Mouse (Mus musculus): Measurements from ENCODE around the gene Trhde.

Gene Trhde

DNA sequence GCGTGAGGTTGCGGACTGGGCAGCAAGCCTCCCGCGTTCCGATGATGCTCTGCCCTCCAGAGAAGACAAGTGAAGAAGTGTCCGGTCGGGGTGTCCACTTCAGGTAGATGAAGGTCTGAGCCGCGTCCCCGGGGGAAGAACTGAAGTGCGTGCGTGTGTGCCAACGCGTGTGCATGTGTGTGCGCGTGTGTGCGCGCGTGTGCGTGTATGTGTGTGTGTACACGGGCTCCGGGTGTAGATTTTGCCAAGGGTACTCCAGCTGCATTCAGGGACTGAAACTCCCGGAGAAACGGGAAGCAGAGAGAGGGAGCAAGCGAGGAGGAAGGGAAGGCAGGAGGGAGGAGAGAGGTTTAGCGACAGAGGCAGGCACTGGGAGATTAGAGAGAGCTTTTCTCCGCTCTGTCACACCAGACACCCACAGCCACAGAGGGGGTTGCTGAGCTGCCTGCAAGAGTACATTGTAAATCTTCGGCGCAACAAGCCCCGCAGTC lies at the start of gene Trhde:
Trhde (minus strand) TSS at position 147 of the 491 bp plus-strand sequence.
- in situ Hi-C loops (cut with MboI, MseI), result no loop called here

DNA sequence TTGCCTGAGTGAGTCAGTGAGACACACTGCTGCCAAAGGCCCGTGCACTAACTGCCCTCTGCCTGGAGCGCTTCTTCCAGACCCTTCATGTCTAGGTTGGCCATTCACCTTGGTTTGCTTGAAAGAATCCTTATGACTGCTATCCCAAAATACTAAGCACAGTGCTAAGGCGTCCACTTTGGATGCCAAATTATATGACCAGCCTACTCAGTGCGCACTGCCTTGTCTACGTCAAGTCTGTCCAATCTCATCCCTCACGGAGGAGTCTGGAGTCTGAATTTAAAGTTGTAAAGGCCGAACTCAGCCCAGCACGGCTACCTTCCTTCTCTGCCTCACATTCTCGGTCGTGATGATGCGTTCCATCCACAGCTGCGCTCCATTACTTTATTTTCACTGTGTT lies 39.9 kb upstream of the Trhde start:
- in situ Hi-C loops (cut with MboI, MseI), result no loop called here

GRCm38 (mm10) chr10:114841440-114841839 lies 39.3 kb upstream of the Trhde start:
- in situ Hi-C loops (cut with MboI, MseI), result no loop called here

DNA sequence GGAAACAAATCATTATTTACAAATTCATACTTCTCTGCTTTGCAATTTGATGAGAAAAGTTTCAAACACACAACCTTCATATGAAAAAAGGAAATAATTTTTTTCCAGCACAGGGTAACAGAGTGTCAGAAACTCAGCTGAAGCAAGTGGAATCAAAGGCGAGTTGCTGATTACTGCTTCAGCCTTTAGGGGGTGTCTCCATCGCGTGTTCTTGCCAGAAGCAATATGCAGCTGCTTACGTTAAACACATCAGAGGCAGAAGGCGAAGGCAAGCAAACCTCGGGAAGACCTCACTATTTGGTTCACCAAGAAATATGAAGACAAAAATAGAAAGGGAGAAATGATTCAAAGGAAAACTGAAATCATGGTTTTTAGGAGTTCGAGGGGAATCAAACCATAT lies 29.2 kb upstream of the Trhde start:
- in situ Hi-C loops (cut with MboI, MseI), result no loop called here

DNA sequence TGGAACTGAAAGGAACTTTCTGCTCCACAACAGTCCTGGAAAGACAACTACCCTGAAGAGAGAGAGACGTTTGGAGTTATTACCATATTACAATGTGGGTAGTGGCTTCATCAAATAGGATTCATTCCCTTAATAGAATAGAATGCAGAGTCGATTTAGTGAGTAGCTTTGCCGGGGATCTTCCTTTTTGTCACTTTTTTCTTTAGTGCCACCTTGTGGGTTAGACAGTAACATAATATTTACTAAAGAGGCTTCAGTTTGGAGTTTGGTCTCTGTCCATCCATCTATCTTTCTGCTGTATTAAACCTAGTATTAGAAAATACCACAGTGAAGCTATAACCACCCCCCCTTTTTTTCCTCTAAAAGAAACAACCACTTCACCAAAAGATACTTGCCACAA lies 6.7 kb upstream of the Trhde start:
- in situ Hi-C loops (cut with MboI, MseI), result no loop called here

GRCm38 (mm10) chr10:114805884-114806283 lies 3.8 kb upstream of the Trhde start:
- in situ Hi-C loops (cut with MboI, MseI), result no loop called here

DNA sequence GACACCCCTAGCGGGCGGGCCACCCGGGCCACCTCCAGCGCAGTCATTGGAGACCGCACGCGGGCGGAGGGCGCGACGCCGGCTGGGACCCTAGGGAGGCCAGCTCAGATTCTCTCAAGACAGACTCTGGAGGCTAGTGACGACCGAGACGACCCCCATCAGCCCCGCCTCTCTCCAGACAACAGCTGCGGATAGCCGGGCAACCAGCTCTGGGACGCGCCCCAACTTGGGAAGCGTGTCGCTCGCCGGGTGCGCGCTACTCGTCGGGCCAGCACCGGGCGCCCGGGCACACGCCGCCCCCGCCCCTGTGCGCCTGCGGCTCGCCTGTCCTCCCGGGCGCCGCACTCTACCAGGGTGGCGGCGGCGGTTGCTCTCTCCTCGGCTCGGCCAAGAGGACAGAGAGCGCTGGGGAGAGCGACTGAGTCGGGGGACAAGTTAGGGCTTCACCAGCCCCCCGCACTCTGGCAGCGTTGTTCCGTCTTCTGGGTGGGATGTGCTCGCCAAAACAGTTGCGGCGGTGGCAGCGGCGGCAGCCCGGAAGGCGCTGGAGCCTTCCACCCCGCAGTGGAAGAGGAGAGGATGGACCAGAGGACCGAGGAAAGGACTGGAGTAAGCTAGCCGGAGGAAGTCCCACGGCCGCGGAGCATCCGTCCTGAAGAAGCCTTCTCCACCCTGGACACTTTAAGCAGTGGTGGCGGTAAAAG lies 498 bp downstream of the Trhde start:
- in situ Hi-C loops (cut with MboI, MseI), result no loop called here

DNA sequence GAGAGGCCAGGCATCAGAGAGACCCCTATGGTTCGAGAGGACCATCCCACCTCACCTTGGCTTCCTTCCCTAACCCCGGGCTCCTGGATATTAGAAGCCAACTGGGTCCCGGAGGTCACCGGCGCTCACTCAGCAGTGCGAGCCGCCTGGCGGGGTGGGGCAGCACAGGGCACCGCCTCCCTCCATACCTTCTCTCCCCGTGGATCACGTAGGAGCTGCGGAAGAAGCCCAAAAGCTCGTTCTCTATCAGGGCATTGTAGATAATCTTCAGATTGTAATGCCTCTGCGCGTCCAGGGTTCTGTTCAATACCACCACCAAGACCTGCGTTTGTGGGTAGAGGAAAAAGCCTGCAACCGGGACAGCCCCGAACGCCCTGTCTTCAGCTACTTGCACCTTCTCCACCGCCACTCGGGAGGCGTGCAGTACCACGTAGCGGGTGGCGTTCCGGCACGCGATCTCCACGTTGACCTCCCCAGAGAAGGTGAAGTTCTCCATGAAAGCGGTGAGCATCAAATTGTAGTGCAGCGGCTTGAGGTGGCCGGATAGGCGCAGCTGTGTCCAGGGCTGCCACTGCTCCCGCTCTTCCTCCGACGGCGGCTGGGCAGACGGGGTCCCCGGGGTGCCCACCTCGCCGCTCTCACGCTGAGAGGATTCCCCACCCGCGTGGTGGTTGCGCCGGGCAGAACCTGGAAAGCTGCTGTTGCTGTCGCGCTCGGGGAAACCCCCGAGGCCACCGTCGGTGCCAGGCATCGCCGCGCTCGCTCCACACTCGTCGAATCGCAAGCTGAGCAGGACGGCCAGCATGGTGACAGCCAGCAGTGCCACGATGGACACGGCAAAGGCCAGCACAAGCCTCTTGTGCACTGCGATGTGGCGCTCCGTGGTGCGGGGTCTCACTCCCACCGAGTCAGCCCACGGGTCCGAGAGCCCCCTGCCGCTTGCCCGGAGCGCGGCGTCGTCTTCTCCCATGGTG lies 1.5 kb downstream of the Trhde start:
- in situ Hi-C loops (cut with MboI, MseI), result no loop called here

- in situ Hi-C loops (cut with MboI, MseI), result no loop called here
Measured at GRCm38 (mm10) chr10:114799481-114799880, 2.6 kb downstream of the Trhde start.

DNA sequence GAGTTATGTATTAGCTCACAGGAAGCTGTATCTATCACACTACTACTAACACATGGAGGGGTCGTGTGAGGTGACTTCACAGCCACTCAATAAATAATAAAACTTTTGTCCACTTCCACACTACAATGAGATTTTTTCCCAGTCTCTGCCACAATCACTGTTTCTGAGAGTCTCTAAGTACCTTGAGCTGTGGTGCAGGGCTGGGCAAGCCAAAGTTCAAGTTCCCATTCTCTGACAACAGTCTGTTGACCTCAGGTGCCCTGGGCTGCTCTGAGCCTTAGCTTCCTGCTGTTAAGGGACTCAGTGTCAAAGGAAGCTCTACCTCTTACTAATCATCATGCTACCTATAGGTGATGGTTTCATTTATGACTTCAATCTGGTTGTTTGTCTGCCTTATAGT lies 3.3 kb downstream of the Trhde start:
- in situ Hi-C loops (cut with MboI, MseI), result no loop called here

GRCm38 (mm10) chr10:114798218-114798617 lies 3.9 kb downstream of the Trhde start:
- in situ Hi-C loops (cut with MboI, MseI), result no loop called here

DNA sequence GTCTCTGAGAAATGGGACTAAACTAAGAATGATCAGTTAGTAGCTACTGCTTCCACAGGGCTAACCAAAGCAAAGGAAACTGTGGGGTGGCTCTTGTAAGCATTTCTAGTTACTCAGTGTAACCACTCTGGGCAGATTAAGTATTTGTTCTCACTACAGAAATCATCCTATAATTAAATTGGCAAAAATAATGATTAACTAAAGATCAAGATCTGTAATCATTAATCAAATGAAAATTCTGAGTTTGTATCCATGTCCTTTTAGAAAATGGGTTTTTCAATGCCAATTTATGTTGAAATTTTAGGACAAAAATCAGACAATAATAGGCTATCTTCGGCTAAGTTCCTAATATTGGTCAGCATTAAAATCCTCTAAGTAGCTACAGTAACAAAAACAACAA lies 4.4 kb downstream of the Trhde start:
- in situ Hi-C loops (cut with MboI, MseI), result no loop called here

GRCm38 (mm10) chr10:114796872-114797271 lies 5.2 kb downstream of the Trhde start:
- in situ Hi-C loops (cut with MboI, MseI), result no loop called here

- in situ Hi-C loops (cut with MboI, MseI), result no loop called here
Measured at GRCm38 (mm10) chr10:114794214-114794613, 7.9 kb downstream of the Trhde start.

- in situ Hi-C loops (cut with MboI, MseI), result loop anchor here in 1 of 2 experiments (10.0 kb wide), 1 partner anchor 1271 kb away; no protein-coding TSS in a partner anchor
Measured at GRCm38 (mm10) chr10:114765914-114766313, 36.2 kb downstream of the Trhde start.

GRCm38 (mm10) chr10:114762125-114762524 lies 40.0 kb downstream of the Trhde start:
- in situ Hi-C loops (cut with MboI, MseI), result loop anchor here in 1 of 2 experiments (10.0 kb wide), 1 partner anchor 1267 kb away; no protein-coding TSS in a partner anchor

- in situ Hi-C loops (cut with MboI, MseI), result no loop called here
Measured at GRCm38 (mm10) chr10:114759240-114759639, 42.9 kb downstream of the Trhde start.

DNA sequence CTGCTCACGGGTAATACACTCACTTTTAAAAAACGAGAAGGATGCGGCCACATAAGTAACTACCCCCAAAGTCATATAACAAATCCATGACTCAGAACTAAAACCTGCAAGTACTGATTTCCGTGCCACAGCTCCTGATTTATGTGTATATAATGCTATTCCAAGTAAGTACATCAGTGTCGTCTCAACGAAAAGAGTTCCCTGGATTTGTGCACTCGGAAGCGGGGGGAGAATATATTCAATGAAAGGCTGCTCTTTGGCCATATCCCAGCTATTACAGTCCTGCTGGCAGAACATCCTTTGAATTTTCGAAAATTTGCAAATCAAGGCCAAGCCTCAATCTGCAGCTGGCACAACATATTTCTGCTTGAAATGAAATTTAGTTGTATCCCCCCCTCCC lies 43.5 kb downstream of the Trhde start:
- in situ Hi-C loops (cut with MboI, MseI), result no loop called here

GRCm38 (mm10) chr10:114742755-114743705 lies 59.1 kb downstream of the Trhde start:
- in situ Hi-C loops (cut with MboI, MseI), result no loop called here

DNA sequence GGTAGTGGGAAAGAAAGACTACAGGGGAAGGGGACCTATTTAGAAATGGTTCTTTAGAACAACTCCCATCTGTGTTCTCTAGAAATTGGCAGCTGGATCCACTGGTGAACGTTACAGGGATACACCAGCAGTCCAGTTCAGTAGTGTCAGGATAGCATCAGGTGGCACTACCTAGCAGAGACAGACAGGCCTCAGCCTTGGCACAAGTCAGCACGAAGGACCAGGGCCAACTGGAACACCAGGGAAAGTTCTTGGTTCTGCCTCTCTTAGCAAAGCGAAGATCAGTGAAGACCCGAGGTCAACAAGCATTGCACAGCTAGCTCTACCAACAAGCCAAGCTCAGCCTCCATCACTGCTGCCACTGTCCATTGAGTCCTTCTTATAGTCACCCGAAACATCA lies 62.2 kb downstream of the Trhde start:
- in situ Hi-C loops (cut with MboI, MseI), result no loop called here

DNA sequence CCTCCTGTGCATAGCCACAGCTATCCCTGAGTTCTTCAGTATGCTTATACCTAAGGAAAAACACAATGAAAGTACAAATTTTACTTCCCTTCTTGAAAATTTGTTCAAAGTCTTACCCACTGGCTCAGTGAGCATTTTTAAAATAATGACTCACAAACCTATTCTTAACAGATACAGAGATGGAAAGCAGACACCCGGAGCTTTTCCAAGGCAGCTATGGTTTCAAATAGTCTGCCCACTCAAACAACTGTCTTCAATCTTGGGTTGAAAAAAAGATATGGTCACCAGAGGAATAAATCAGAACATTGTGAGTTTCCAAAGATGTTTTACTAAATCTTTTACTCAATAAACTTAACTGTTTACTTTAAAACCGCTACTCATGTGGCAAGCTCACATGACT lies 64.5 kb downstream of the Trhde start:
- in situ Hi-C loops (cut with MboI, MseI), result no loop called here

Measured in T-helper 17 cell (primary cell).